Mouse (Mus musculus): Measurements from ENCODE around the gene Ces4a. TPM values are rescaled to one million over a fixed set of nuclear protein-coding genes. Genes with fewer than 3 reads are reported as not detected.
A peak's percentile ranks its signal among the peaks of the same experiment; 100 is the strongest.
"Not testable (repeated sequence)": the region's sequence is repeated elsewhere in the genome, so short reads cannot be mapped to it uniquely, and the experiment has no call there.

Gene Ces4a
- polyA plus RNA-seq, 1 experiment from 2014 or later: not detected

- ATAC-seq (ENCODE audit: insufficient number of reproducible peaks, insufficient read depth, low FRiP score, low TSS enrichment, low read depth): 0 out of 2 replicates have a peak, but pooled peaks have one; percentile 17
These were observed 38.4 kb downstream of the Ces4a start for GRCm38 (mm10) chr8:105170041-105170380.

DNA sequence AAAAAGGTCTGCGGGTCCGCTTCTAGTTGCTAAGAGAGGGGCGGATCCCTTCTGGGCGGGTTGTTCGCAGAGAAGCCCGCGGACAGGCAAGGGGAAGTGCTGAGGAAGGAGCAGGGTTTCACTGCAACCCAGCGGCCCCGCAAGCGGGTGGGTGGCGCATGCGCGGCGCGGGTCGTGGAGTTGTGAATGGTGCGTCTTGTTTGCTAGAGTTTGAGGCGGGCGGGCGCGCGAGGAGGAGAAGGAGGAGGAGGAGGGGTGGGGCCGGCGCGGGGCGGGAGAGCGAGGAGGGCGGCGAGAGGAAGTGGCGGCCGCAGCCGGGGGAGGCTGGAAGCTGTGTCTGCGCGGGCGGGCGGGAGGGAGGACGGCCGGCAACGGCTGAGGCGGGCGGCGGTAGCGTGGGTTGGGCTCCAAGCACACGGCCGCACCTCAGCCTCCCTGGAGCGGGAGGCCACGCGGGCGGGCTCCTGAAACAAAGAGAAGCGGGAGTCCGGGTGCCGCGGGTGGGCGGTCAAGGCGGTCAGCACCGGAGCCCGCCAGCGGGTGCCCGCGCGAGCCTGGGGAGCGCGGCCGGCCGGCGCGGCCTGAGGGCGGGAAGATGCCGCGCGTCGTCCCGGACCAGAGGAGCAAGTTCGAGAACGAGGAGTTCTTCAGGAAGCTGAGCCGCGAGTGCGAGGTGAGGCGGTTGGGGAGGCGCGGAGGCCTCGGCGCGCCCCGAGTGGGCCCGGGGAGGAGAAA is 38.9 kb downstream of the Ces4a start, which contains the start of gene Cbfb:
Gene Cbfb, plus strand, starts transcription at position 294 of the 735 bp plus-strand sequence.
- no peaks in the 10 kb centered on the region for H3K9me3 ChIP-seq
- H3K4me1 ChIP-seq (replicated peaks): peaks cover 26% of the 10 kb centered on the region
- H3K9ac ChIP-seq (replicated peaks): peak within 1 kb of the TSS; percentile 97
- H3K4me2 ChIP-seq: peak within 1 kb of the TSS; percentile 71
- H3K4me3 ChIP-seq (replicated peaks): peak within 1 kb of the TSS; percentile 91
- H3K36me3 ChIP-seq: peaks cover 9% of the 10 kb centered on the region; the same call in 1 of the 2 replicates
- peak; percentile 93 for ATAC-seq (ENCODE audit: insufficient number of reproducible peaks, insufficient read depth, low FRiP score, low TSS enrichment, low read depth)
- WGBS: under 1% methylated on average over 74 of the region's 86 CpGs
- H3K27ac ChIP-seq: peak within 1 kb of the TSS; percentile 100
- no peaks in the 10 kb centered on the region for H3K27me3 ChIP-seq

More at GRCm38 (mm10) chr8:105170041-105170380, 38.4 kb downstream of the Ces4a start:
- WGBS: 3% methylated on average over 5 of the region's 5 CpGs
- Histone ChIP-seq H3K4me1 (replicated peaks) (peaks cover 31% of the 10 kb centered on the region), H3K9ac (replicated peaks) (peak overlapping the region; percentile 97), H3K9me3 (no peaks in the 10 kb centered on the region), H3K4me3 (replicated peaks) (peak overlapping the region; percentile 91), H3K36me3 (peaks cover 4% of the 10 kb centered on the region; the same call in 1 of the 2 replicates), H3K4me2 (peak overlapping the region; percentile 71), H3K27me3 (no peaks in the 10 kb centered on the region), H3K27ac (peak overlapping the region; percentile 100)

- H3K9me3 ChIP-seq: no peaks in the 10 kb centered on the region
- peak; percentile 9; the same call in 1 of the 2 replicates for ATAC-seq (ENCODE audit: insufficient number of reproducible peaks, insufficient read depth, low FRiP score, low TSS enrichment, low read depth)
- H3K27me3 ChIP-seq: no peaks in the 10 kb centered on the region
- H3K4me2 ChIP-seq: peak overlapping the region; percentile 71
- peak overlapping the region; percentile 91 for H3K4me3 ChIP-seq (replicated peaks)
- peaks cover 25% of the 10 kb centered on the region for H3K4me1 ChIP-seq (replicated peaks)
- peak overlapping the region; percentile 100 for H3K27ac ChIP-seq
- H3K9ac ChIP-seq (replicated peaks): peak overlapping the region; percentile 97
- under 1% methylated on average over 91 of the region's 92 CpGs for WGBS
- peaks cover 17% of the 10 kb centered on the region for H3K36me3 ChIP-seq
These were observed 39.8 kb downstream of the Ces4a start for GRCm38 (mm10) chr8:105171116-105172002.

GRCm38 (mm10) chr8:105172003-105172362 is 40.4 kb downstream of the Ces4a start:
- Histone ChIP-seq H3K27me3 (no peaks in the 10 kb centered on the region), H3K9me3 (no peaks in the 10 kb centered on the region), H3K4me3 (replicated peaks) (peak overlapping the region; percentile 91), H3K4me1 (replicated peaks) (peaks cover 25% of the 10 kb centered on the region), H3K9ac (replicated peaks) (peak overlapping the region; percentile 97), H3K27ac (no peak overlapping the region), H3K36me3 (peaks cover 23% of the 10 kb centered on the region), H3K4me2 (peak overlapping the region; percentile 71)
- ATAC-seq (ENCODE audit: insufficient number of reproducible peaks, insufficient read depth, low FRiP score, low TSS enrichment, low read depth): no peak
- WGBS: 37% methylated on average over 6 of the region's 6 CpGs

GRCm38 (mm10) chr8:105175287-105175686 is 43.7 kb downstream of the Ces4a start:
- not testable (repeated sequence) for H3K27me3 ChIP-seq; H3K27ac ChIP-seq; H3K4me2 ChIP-seq; H3K9ac ChIP-seq (replicated peaks); H3K4me3 ChIP-seq (replicated peaks); H3K9me3 ChIP-seq; ATAC-seq (ENCODE audit: insufficient number of reproducible peaks, insufficient read depth, low FRiP score, low TSS enrichment, low read depth)
- peaks cover 41% of the 10 kb centered on the region for H3K36me3 ChIP-seq
- H3K4me1 ChIP-seq (replicated peaks): peaks cover 19% of the 10 kb centered on the region
- WGBS: over 99% methylated on average over 3 of the region's 3 CpGs

- H3K27ac ChIP-seq: no peak overlapping the region
- no peak for ATAC-seq (ENCODE audit: insufficient number of reproducible peaks, insufficient read depth, low FRiP score, low TSS enrichment, low read depth)
- no peak overlapping the region for H3K9ac ChIP-seq (replicated peaks)
- WGBS: 69% methylated on average over 6 of the region's 6 CpGs
- peaks cover 8% of the 10 kb centered on the region; the same call in 1 of the 2 replicates for H3K4me1 ChIP-seq (replicated peaks)
- H3K27me3 ChIP-seq: no peaks in the 10 kb centered on the region
- no peak overlapping the region for H3K4me3 ChIP-seq (replicated peaks)
- no peak overlapping the region for H3K4me2 ChIP-seq
- H3K9me3 ChIP-seq: no peaks in the 10 kb centered on the region
- H3K36me3 ChIP-seq: peaks cover 62% of the 10 kb centered on the region
These were observed 46.7 kb downstream of the Ces4a start for GRCm38 (mm10) chr8:105178211-105178800.

DNA sequence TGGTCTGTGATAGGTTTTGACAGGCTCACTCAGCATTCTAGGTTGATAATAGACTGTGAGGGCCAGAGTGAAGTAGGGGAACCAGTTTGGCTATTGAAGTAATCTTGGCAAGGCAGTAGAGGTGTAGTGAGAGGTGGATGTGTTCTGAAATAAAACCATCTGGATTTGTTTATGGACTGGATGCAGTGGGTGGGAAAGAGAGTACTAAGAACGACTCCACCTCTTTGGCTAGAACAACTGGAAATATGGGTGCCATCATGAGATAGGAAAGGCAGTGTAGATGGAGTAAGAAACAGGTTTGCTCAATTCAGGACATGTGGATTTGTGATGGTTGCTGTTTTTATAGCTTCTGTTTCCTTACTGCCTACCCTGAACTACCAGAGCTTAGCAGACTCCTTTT is 50.6 kb downstream of the Ces4a start:
- Histone ChIP-seq H3K4me3 (replicated peaks) (no peak overlapping the region), H3K4me2 (no peak overlapping the region), H3K27ac (no peak overlapping the region), H3K36me3 (peaks cover 57% of the 10 kb centered on the region), H3K9ac (replicated peaks) (no peak overlapping the region), H3K9me3 (no peaks in the 10 kb centered on the region), H3K27me3 (no peaks in the 10 kb centered on the region), H3K4me1 (replicated peaks) (peaks cover 7% of the 10 kb centered on the region)
- 48% methylated on average over 1 of the region's 1 CpGs for WGBS
- ATAC-seq (ENCODE audit: insufficient number of reproducible peaks, insufficient read depth, low FRiP score, low TSS enrichment, low read depth): no peak

DNA sequence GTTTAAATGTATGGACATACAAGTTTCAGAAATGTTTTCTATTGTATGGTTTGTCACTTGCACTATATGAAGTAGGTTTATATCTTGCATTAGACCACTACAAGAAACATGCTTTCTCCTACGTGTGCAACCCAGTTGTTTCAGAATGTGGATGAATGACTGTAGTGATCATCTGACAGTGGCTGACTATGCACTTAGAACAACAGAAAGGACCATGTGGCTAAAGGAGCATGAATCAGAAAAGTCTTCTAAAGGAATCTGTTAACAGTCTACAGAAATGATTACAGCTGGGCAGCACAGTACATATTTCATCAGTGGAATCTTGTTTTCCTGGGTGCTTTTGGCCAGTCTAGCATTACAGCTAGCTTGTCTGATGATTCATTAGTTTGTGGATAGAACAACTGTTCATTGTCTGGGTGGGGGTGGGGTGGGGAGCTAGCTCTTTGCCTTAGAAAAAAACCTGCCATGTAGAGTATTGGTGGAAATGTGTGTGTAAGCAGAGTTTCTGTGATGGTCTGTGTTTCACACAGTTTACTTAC is 54.9 kb downstream of the Ces4a start:
- H3K4me1 ChIP-seq (replicated peaks): peaks cover 7% of the 10 kb centered on the region
- no peaks in the 10 kb centered on the region for H3K27me3 ChIP-seq
- peaks cover 45% of the 10 kb centered on the region for H3K36me3 ChIP-seq
- no peak overlapping the region for H3K9ac ChIP-seq (replicated peaks)
- H3K4me2 ChIP-seq: no peak overlapping the region
- 73% methylated on average over 1 of the region's 1 CpGs for WGBS
- ATAC-seq (ENCODE audit: insufficient number of reproducible peaks, insufficient read depth, low FRiP score, low TSS enrichment, low read depth): no peak
- no peak overlapping the region for H3K4me3 ChIP-seq (replicated peaks)
- H3K27ac ChIP-seq: no peak overlapping the region
- H3K9me3 ChIP-seq: no peaks in the 10 kb centered on the region

DNA sequence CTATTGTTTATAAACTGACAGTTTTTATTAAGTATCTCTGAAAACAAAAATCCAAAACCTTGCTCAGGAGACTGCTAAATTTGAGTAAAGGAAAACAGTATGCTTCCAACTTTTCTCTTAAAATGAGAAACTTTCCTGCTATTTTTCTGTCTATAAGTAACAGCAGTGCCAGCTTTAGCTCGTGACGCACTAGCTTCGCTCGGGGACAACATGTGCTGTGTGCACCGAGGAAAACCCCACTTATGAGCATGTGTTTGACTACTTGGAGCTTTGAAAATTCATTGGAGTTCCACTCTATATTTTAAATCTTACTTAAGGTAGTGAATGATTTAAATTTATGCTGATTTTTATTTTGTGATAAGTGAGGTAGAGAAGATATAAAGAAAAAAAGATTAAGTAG is 60.6 kb downstream of the Ces4a start:
- Histone ChIP-seq H3K9me3 (no peaks in the 10 kb centered on the region), H3K27ac (no peak overlapping the region), H3K4me2 (no peak overlapping the region), H3K4me3 (replicated peaks) (no peak overlapping the region), H3K27me3 (no peaks in the 10 kb centered on the region), H3K36me3 (peaks cover 59% of the 10 kb centered on the region), H3K4me1 (replicated peaks) (no peaks in the 10 kb centered on the region), H3K9ac (replicated peaks) (no peak overlapping the region)
- ATAC-seq (ENCODE audit: insufficient number of reproducible peaks, insufficient read depth, low FRiP score, low TSS enrichment, low read depth): no peak
- WGBS: 93% methylated on average over 5 of the region's 5 CpGs
